10 mouse cellular contexts compared by ENCODE assay signal in genomic region chrX:56651738-56652137, GRCm38 (mm10). TPM values are rescaled to one million over a fixed set of nuclear protein-coding genes. Genes with fewer than 3 reads are reported as not detected.
A peak's percentile ranks its signal among the peaks of the same experiment; 100 is the strongest.
DNase-seq lines count a peak whose midpoint lies in the region; ATAC-seq lines count a peak whose summit lies in the region.
"Had no signal": no experiment of that assay in that cellular context is flagged by ENCODE, and none has a peak within 500 bp of the region (broad histone marks: within the 10 kb centered on the region; RNA-seq: fewer than 3 reads in every experiment).

No protein-coding gene starts in this region.

- H3K4me1 ChIP-seq in stomach, embryonic 16.5 days (ENCODE audit: control insufficient read depth, insufficient read depth, low read length), result no peaks in the 10 kb centered on the region
- H3K4me1 ChIP-seq in liver, embryonic 11.5 days (replicated peaks; ENCODE audit: control insufficient read depth, insufficient read depth, low read length), result no peaks in the 10 kb centered on the region
- H3K4me1 ChIP-seq: hindbrain, embryonic 13.5 days had no signal

- peak; percentile 77; the same call in 1 of the 2 replicates for ATAC-seq in stomach, embryonic 16.5 days (ENCODE audit: insufficient read depth, low FRiP score)
- no peak for ATAC-seq in liver, embryonic 11.5 days (replicated peaks; ENCODE audit: low FRiP score)

- H3K9ac ChIP-seq in stomach, embryonic 16.5 days (ENCODE audit: low read length), result no peak overlapping the region
- no peak overlapping the region for H3K9ac ChIP-seq in liver, embryonic 11.5 days (ENCODE audit: low read depth, low read length)
- H3K9ac ChIP-seq: hindbrain, embryonic 13.5 days had no signal

- H3K9me3 ChIP-seq in stomach, embryonic 16.5 days (replicated peaks; ENCODE audit: control insufficient read depth, low read length), result no peaks in the 10 kb centered on the region
- no peaks in the 10 kb centered on the region for H3K9me3 ChIP-seq in liver, embryonic 11.5 days (ENCODE audit: control insufficient read depth, low read length)
- H3K9me3 ChIP-seq: hindbrain, embryonic 13.5 days had no signal

- 56% methylated on average over 7 of the region's 7 CpGs for WGBS in stomach, embryonic 16.5 days
- 78% methylated on average over 7 of the region's 7 CpGs for WGBS in liver, embryonic 11.5 days

- H3K4me2 ChIP-seq in stomach, embryonic 16.5 days (ENCODE audit: low read depth, low read length), result no peak overlapping the region
- no peak overlapping the region for H3K4me2 ChIP-seq in liver, embryonic 11.5 days
- H3K4me2 ChIP-seq: hindbrain, embryonic 13.5 days; midbrain, embryonic 11.5 days had no signal

- H3K36me3 ChIP-seq in stomach, embryonic 16.5 days (ENCODE audit: control insufficient read depth, insufficient read depth, low read length), result no peaks in the 10 kb centered on the region
- no peaks in the 10 kb centered on the region for H3K36me3 ChIP-seq in liver, embryonic 11.5 days (ENCODE audit: control insufficient read depth, insufficient read depth, low read length)

- peak overlapping the region; percentile 42; the same call in 1 of the 2 replicates for H3K27ac ChIP-seq in stomach, embryonic 16.5 days (ENCODE audit: low read length)
- no peak overlapping the region for H3K27ac ChIP-seq in liver, embryonic 11.5 days (ENCODE audit: low read depth, low read length)
- H3K27ac ChIP-seq: hindbrain, embryonic 13.5 days had no signal

- H3K4me3 ChIP-seq in stomach, embryonic 16.5 days (replicated peaks; ENCODE audit: low read length), result no peak overlapping the region
- H3K4me3 ChIP-seq in liver, embryonic 11.5 days (ENCODE audit: low read depth, low read length), result no peak overlapping the region
- H3K4me3 ChIP-seq: hindbrain, embryonic 13.5 days had no signal

- no peaks in the 10 kb centered on the region for H3K27me3 ChIP-seq in stomach, embryonic 16.5 days (ENCODE audit: control insufficient read depth, insufficient read depth, low read length)
- H3K27me3 ChIP-seq in liver, embryonic 11.5 days (replicated peaks; ENCODE audit: control insufficient read depth, insufficient read depth, low read length), result no peaks in the 10 kb centered on the region
- H3K27me3 ChIP-seq: hindbrain, embryonic 13.5 days had no signal

- peak; percentile 6 for DNase-seq in testis, postnatal 14 days (ENCODE audit: low spot score)
- no peak for DNase-seq in testis, postnatal 10 days (ENCODE audit: low spot score)
- DNase-seq in heart, adult 8-10 months (ENCODE audit: low spot score), result peak; percentile 79
- DNase-seq in kidney, postnatal 14 days, result peak; percentile 47
- DNase-seq in embryo, embryonic 10.5 days (ENCODE audit: low spot score), result no peak
- no peak for DNase-seq in liver, embryonic 11.5 days (ENCODE audit: low spot score)
- no peak for DNase-seq in right cerebral cortex, postnatal 4 days

RNA-seq across cellular contexts. Expression of gene Slc9a6, which starts 42.2 kb away (rescaled TPM):
- 10 to 100 TPM; 23.4 to 28.6 (median 26.0) TPM for total RNA-seq in heart, adult 8-10 months (2022)
- 16.6 and 18.5 TPM in 2 replicates for polyA plus RNA-seq in stomach, embryonic 16.5 days (2015; fragmentation: Nextera tagmentation; extraction: Ambion mirVana)
- 6.8 and 7.3 TPM in 2 replicates for polyA plus RNA-seq in liver, embryonic 11.5 days (2014; fragmentation: Nextera tagmentation; extraction: Ambion mirVana)

RNA-seq across cellular contexts. Expression of gene Mmgt1, which starts 53.9 kb away (rescaled TPM):
- total RNA-seq in heart, adult 8-10 months (2022), result 10 to 100 TPM; 28.5 to 33.9 (median 30.6) TPM
- polyA plus RNA-seq in stomach, embryonic 16.5 days (2015; fragmentation: Nextera tagmentation; extraction: Ambion mirVana), result 26.0 and 27.3 TPM in 2 replicates
- 20.2 and 25.0 TPM in 2 replicates for polyA plus RNA-seq in liver, embryonic 11.5 days (2014; fragmentation: Nextera tagmentation; extraction: Ambion mirVana)

Comparison
In these comparisons a context has a peak if more than half of its experiments do, and no peak if none do; other contexts are left out.
1. DNase-seq: peak in testis, postnatal 14 days (single experiment), heart, adult 8-10 months (single experiment) and kidney, postnatal 14 days (single experiment); none in testis, postnatal 10 days (single experiment), embryo, embryonic 10.5 days (single experiment), liver, embryonic 11.5 days (single experiment) and right cerebral cortex, postnatal 4 days (single experiment).